Mouse (Mus musculus): ENCODE measurements at regions not wholly inside any gene's neighbourhood (a gene's known extent, or its start where the extent isn't known, plus 50 kb on each side); places are given as distances from the start of the nearest gene placed in this dataset.

DNA sequence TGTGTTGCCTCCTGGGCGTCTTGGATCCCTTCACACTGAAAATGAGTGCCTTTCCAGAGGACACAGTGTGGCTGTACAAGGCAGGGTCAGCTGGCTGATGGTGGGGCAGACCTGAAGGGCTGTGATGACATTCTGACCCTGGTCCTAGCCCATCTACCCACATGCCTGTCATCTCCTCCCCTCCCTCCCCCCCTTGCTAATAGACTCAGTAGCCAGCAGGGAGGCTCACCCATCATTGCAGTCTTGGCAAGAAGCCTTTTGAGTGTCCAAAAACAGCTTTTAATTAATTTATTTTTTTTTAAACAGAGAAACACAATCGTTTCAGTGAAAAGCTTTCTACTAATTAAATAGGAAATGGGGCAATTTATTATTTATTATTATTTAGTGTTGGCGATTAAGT is 67.0 kb upstream of the Ssx2ip start:
- no peak for TF ChIP-seq CTCF (conservative IDR thresholded peaks at IDR 0.05)
- Histone ChIP-seq H3K4me3 (peak overlapping the region; percentile 32; the same call in 1 of the 2 replicates), H3K27ac (peak overlapping the region; percentile 82)
- DNase-seq (ENCODE audit: low spot score in 2 of 2), result peak in 1 of 2 experiments; percentile 6

DNA sequence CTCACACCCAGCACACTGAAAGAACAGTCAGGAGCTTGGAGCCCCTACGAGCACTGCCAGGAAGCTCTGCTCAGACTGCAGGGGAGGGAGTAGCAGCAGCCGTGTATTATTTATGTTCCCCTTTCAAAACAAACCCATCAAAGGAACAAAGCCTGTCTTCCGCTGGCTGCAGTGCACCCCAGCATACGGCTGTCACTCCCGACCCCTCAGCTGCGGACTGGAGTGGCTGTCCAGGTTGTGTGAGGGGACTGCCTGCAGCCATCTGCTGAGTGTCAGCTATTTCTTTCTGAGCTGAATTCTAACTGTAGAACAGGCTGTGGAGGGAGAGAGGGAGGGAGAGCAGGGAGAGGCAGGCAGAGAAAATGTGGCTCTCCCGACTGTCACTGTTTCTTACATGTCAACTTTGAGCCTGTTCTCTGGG is 66.6 kb upstream of the Ssx2ip start:
- 0 out of 2 replicates have a peak, but pooled peaks have one; percentile 9 for TF ChIP-seq CTCF (conservative IDR thresholded peaks at IDR 0.05)
- peak; percentile 36 to 47 for DNase-seq (ENCODE audit: low spot score in 2 of 2)
- Histone ChIP-seq H3K27ac (peak overlapping the region; percentile 82), H3K4me3 (peak overlapping the region; percentile 32)

DNA sequence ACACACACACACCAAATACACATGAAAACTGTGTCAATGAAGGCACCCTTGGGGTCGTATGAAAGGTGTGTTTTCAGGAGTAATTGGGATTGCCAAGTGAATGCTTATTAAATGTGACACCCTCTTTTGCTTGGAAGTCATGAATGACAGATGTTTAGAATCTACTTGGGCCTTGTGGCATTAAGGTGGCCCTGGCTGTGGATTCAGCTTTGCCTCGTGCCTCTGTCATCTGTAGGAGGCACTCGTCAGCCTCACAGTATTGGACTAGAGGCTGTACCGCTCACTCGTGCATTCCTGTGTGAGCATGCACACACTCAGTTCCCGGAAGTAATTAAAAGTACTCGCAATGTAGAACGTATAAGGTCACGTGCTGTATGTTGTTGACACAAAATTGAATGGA is 66.0 kb upstream of the Ssx2ip start:
- no peak for TF ChIP-seq CTCF (conservative IDR thresholded peaks at IDR 0.05)
- Histone ChIP-seq H3K27ac (peak overlapping the region; percentile 82), H3K4me3 (no peak overlapping the region)
- DNase-seq (ENCODE audit: low spot score in 2 of 2), result peak in 1 of 2 experiments; percentile 10

DNA sequence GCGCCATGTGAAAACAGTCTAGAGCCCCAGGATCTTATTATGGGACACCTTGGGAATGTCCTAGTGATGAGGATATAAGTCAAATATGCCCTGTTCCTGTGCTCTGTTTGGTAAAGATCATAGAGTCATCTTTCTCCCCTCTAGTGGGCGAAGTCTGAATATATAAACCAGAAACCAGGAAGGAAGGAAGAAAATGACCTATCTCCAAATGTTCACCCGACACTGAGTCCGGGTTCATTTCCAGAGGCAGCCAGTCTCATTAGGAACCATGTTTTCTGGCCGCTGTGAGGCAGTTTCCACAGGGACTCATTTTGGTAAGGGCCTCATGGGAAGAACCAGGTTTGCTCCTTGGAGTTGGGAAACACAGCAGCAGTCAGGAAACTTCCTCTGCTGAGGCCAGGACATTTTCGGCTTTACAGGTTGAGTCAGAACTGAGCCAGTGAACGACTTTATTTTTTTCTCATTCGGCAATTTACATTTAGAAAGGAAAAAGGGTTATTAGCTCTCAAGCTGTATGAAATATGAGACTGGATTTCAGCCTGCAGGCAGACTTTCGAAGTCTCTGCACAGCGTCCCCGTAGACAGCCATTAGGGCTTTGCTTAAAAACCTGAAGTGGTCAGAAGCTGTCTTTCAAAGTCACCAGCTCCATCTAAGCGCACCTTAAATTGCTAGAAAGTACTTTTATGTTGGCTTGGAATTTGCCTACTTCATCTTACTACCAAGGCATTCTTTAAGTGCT is 64.0 kb upstream of the Ssx2ip start:
- TF ChIP-seq CTCF (conservative IDR thresholded peaks at IDR 0.05), result 0 out of 2 replicates have a peak, but pooled peaks have one; percentile 12
- Histone ChIP-seq H3K4me3 (no peak overlapping the region), H3K27ac (no peak overlapping the region)
- DNase-seq (ENCODE audit: low spot score in 2 of 2), result peak in 1 of 2 experiments; percentile 9

DNA sequence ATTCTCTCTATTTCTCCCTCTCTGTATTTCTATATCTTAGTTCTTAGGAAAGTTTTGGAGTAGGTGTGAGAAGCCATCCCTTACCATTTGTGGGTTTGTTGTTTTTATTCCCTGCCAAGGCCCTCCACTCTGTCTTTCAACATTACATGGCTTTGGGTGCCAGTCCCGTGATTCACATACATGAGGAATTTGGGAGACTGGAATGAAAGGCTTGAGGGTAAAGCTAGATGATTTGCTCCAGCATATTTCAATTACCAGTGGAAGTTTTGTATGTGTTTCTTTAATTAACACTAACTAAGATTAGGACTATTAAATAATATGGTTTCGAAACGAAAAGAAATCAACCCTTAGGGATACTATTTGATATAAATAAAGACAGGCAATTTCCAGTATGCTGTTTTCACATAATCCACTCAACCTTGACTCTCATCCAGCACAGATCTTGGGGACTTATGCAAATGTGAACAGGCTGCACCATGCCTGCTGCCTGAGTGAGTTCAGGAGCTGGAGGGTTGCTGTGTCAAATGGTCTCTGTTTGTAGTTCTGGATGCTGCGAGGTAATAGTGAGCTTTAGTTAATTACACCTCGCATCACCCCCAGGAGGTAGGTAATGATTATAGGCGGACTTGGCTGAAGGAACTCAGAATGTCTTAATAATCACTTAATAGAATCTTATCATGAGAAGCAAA is 62.6 kb upstream of the Ssx2ip start:
- TF ChIP-seq CTCF (conservative IDR thresholded peaks at IDR 0.05), result no peak
- H3K27ac ChIP-seq, result no peak overlapping the region
- no peak overlapping the region for H3K4me3 ChIP-seq
- no peak for DNase-seq (ENCODE audit: low spot score in 2 of 2)

DNA sequence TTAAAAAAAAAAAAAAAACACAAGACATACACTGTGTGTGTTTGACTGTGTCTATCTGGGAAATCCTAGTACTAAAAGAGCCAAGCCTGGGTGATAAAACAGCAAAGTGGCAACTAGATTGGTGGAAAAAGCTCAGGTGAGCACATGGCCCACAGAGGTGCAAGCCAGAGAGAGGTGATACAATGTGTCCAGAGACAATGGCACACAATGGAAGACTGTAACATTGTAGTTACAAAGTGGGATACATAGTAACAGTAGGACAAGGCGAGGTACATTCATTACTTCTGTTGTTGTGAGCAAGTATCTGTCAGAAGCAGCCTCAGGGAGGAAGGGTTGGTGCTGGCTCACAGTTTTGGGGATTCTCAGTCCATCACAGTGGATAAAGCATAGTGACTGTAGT is 61.7 kb upstream of the Ssx2ip start:
- no peak for DNase-seq (ENCODE audit: low spot score in 2 of 2)
- Histone ChIP-seq H3K27ac (no peak overlapping the region), H3K4me3 (no peak overlapping the region)
- no peak for TF ChIP-seq CTCF (conservative IDR thresholded peaks at IDR 0.05)

DNA sequence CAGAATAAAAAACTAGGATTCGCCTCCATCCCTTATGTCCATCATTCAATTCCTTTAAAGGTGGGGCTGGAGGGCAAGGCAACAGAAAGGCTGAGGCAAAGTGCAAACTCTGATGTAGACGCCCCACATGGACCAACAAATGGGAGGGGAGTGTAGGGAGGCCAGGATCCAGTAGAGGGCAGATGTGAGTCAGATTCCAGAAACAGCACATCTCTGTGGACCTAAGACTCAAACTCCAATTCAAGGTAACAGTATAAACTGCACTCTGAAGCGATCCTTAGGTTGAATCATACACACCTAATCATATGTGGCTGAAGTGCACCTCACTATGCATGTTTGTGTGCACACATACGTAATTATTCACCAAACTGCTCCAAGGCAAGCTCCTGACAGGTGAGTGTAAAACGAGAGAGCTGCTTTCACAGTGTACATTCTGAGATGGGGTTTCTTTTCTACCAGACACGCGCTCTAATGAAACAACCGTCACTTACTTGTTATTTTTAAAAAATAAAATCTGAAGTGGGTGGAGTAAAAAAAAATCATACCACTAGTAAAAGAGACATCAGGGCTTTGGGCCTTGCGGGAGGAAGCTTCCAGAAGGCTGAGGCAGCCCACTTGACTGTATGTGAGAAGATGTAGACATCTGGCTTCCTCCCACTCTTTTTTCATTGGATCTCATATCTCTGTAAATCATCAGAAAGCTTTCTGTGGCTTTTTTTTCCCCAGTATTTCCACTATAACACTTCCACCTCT is 60.6 kb upstream of the Ssx2ip start:
- peak; percentile 86 for TF ChIP-seq CTCF (conservative IDR thresholded peaks at IDR 0.05)
- H3K27ac ChIP-seq, result peak overlapping the region; percentile 88

DNA sequence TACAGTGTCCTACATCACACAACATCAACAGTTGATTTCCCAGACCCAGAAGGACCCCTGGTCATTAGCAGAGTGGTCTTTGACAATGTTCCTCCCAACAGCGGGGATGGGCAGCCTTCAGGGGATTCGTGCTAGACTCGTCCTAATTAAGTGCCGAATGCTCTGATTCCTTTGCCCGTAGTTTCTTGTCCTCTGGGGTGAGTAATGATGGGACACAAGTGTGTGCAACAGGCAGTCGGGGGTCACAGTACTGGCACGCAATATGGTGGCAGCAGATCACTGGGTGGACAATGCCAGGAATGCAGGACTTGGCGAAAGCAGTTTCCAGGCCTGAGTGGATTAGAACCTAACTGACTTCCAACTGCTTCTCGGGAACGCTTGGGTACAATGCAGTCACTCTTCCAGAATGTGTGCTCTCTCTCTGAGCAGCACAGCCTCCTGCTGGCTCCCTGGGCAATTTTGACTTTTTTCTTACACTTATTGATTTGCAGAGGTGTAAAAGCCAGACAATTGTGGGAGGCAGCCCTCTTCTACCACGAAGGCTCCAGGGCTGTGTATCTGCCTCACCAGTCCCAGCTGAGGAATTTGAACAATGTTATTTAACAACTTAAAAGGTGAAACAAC is 59.9 kb upstream of the Ssx2ip start:
- Histone ChIP-seq H3K4me3 (no peak overlapping the region), H3K27ac (peak overlapping the region; percentile 88)
- no peak for TF ChIP-seq CTCF (conservative IDR thresholded peaks at IDR 0.05)
- no peak for DNase-seq (ENCODE audit: low spot score in 2 of 2)

More for the DNA sequence above, 60.6 kb upstream of the Ssx2ip start:
- DNase-seq (ENCODE audit: low spot score in 2 of 2), result peak; percentile 74 to 79
- no peak overlapping the region for H3K4me3 ChIP-seq

DNA sequence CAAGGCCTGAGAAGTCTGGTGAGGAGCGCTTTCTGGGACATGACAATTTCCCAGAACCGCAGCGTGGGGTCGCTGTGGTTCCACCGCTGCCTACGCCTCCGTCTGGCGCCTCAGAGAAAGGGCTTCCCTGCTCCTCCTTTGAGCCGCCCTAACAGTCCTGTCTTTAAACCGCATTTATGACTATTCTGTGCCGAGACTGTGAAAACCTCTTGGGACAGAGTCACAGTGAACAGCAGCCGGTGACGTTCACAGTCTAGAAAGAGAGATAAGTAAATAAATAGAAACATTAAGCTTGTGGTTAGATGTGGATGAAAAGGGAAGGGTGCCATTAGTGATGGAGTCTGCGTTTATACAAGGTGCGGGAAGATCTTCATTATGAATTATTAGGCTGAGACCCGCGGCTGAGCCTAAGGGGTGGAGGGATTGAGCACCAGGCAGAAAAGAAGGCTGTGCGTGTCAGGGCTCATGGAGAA is 59.1 kb upstream of the Ssx2ip start:
- TF ChIP-seq CTCF (conservative IDR thresholded peaks at IDR 0.05), result peak; percentile 98
- peak overlapping the region; percentile 88 for H3K27ac ChIP-seq
- peak; percentile 69 to 74 for DNase-seq (ENCODE audit: low spot score in 2 of 2)
- H3K4me3 ChIP-seq, result peak overlapping the region; percentile 42

DNA sequence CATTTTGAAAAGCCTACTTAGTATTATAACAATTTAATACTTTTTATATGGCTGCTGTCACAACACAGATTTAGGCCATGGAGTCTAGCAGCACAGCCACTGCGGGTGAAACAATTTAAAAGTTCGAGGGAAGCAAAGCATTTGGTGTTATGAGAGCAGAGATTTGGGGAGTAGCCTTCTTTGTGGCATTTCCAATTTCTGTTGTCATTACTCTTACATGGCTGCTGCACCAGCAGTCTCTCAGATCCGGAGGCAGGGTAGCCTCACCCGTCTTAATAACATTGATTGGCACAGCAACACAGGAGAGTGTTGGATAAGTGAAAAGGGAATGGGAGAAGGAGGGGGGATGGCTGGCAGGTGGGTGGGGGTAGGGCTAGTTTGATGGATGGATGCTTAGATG is 58.5 kb upstream of the Ssx2ip start:
- TF ChIP-seq CTCF (conservative IDR thresholded peaks at IDR 0.05), result no peak
- H3K4me3 ChIP-seq, result no peak overlapping the region; the same call in 1 of the 2 replicates
- no peak for DNase-seq (ENCODE audit: low spot score in 2 of 2)
- H3K27ac ChIP-seq, result peak overlapping the region; percentile 88

DNA sequence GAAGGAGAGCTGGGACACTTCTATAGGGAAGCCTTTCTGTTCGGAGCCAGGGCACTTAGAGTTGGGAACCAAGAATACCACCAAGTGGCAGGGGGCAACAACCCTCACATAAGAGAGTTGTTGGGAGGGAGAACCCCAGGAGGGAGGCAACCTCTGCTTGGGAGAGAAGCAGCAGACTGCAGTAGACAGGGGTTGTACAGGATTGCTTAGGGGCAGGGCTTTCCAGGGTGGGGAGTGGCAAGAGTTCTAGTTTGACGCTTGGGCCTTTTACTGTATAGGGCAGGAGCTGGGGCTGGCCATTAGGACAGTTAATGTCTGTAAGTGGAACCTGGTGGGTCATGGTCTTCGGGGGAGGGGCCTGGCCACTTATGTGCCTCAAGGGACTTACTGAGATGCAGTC is 57.1 kb upstream of the Ssx2ip start:
- Histone ChIP-seq H3K27ac (no peak overlapping the region), H3K4me3 (no peak overlapping the region)
- TF ChIP-seq CTCF (conservative IDR thresholded peaks at IDR 0.05), result no peak
- DNase-seq (ENCODE audit: low spot score in 2 of 2), result no peak

DNA sequence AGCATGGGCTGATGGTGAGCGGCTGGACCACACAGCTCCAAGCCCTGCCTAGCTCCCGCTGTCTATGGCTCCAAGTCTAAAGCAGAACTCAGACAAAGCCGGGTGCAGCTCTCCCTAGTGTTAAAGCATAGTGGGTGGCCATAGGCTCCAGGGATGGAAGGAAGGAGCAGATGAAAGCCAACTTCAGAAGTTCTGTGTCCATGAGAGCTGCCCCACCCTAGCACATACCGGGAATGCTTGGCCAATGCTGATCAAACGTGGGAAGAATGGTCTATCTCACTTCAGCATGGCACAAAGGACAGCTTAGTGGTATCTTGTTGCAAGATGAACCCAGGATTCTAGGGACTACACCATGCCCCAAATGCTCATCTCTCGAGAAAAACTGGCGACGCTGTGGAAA is 55.5 kb upstream of the Ssx2ip start:
- Histone ChIP-seq H3K4me3 (no peak overlapping the region), H3K27ac (no peak overlapping the region)
- TF ChIP-seq CTCF (conservative IDR thresholded peaks at IDR 0.05), result no peak
- DNase-seq (ENCODE audit: low spot score in 2 of 2), result no peak
